Mouse (Mus musculus) intestine, embryonic 14.5 days (tissue): ENCODE data around the gene Ripor2. TPM values are rescaled to one million over a fixed set of nuclear protein-coding genes. Genes with fewer than 3 reads are reported as not detected.
A peak's percentile ranks its signal among the peaks of the same experiment; 100 is the strongest.

Experiments used
- ATAC-seq: fragments of 200-750 bp; cut with Nextera tagmentation; replicated peaks from 2 replicates; pipeline ENCODE4 v1.8.0; 2017; ENCODE audit warnings: low read depth, moderate number of reproducible peaks, moderate TSS enrichment, moderate library complexity; ENCODE audit not compliant: low FRiP score, low TSS enrichment
- DNase-seq: peaks from one replicate; pipeline ENCODE4 v3.0.0-alpha.2; 2018; ENCODE audit warnings: low spot score
- H3K27ac ChIP-seq: fragments of 300-500 bp; sonication (generic); 2 replicates; pipeline ENCODE4 v1.5.1; 2014; ENCODE audit warnings: low read depth, mild to moderate bottlenecking, control low read depth
- H3K27me3 ChIP-seq: fragments of 300-500 bp; sonication (generic); replicated peaks from 2 replicates; pipeline ENCODE4 v1.6.1; 2014; ENCODE audit warnings: low read length, control low read depth; ENCODE audit not compliant: control insufficient read depth, insufficient read depth
- H3K36me3 ChIP-seq: fragments of 300-500 bp; sonication (generic); 2 replicates; pipeline ENCODE4 v1.6.1; 2014; ENCODE audit warnings: low read length, control low read depth; ENCODE audit not compliant: control insufficient read depth, insufficient read depth
- H3K4me1 ChIP-seq: fragments of 300-500 bp; sonication (generic); replicated peaks from 2 replicates; pipeline ENCODE4 v1.6.1; 2014; ENCODE audit warnings: low read length, control low read depth, mixed read lengths; ENCODE audit not compliant: control insufficient read depth, insufficient read depth
- H3K4me2 ChIP-seq: fragments of 300-500 bp; sonication (generic); 2 replicates; pipeline ENCODE4 v1.6.1; 2014; ENCODE audit warnings: low read length
- H3K4me3 ChIP-seq: fragments of 300-500 bp; sonication (generic); 2 replicates; pipeline ENCODE4 v1.5.1; 2014; ENCODE audit warnings: low read depth, low read length, control low read depth, mixed read lengths
- H3K9ac ChIP-seq: fragments of 300-500 bp; sonication (generic); 2 replicates; pipeline ENCODE4 v1.6.1; 2014; ENCODE audit warnings: mild to moderate bottlenecking, low read length
- H3K9me3 ChIP-seq: fragments of 300-500 bp; sonication (generic); 2 replicates; pipeline ENCODE4 v1.6.1; 2016; ENCODE audit warnings: low read length, control low read depth; ENCODE audit not compliant: control insufficient read depth
- WGBS: fragments of 180-500 bp; shearing (Covaris S2); extraction: QIAGEN DNeasy Blood & Tissue Kit; methylation state at CpG from one replicate; pipeline ENCODE4 v1.1.7; 2014; 5-methylcytosine and 5-hydroxymethylcytosine counted together
- polyA plus RNA-seq: library from polyadenylated mRNA; unstranded; fragments of >200 nt; fragmentation: Nextera tagmentation; extraction: Ambion mirVana; gene quantifications from 2 replicates; pipeline ENCODE4 v1.2.1, GENCODE M21; 2014

Ripor2 gene
- polyA plus RNA-seq, 1 experiment from 2014 or later: 1.7 TPM

- Histone ChIP-seq H3K4me2 (no peak overlapping the region), H3K4me3 (no peak overlapping the region), H3K36me3 (no peaks in the 10 kb centered on the region), H3K27ac (no peak overlapping the region), H3K4me1 (peaks cover 13% of the 10 kb centered on the region), H3K27me3 (no peaks in the 10 kb centered on the region), H3K9me3 (no peaks in the 10 kb centered on the region), H3K9ac (no peak overlapping the region)
- DNase-seq (no peak), ATAC-seq (no peak)
- 83% methylated on average over 3 of the region's 3 CpGs for WGBS
These were observed 6.9 kb upstream of the Ripor2 start for GRCm38 (mm10) chr13:24575126-24575525.

DNA sequence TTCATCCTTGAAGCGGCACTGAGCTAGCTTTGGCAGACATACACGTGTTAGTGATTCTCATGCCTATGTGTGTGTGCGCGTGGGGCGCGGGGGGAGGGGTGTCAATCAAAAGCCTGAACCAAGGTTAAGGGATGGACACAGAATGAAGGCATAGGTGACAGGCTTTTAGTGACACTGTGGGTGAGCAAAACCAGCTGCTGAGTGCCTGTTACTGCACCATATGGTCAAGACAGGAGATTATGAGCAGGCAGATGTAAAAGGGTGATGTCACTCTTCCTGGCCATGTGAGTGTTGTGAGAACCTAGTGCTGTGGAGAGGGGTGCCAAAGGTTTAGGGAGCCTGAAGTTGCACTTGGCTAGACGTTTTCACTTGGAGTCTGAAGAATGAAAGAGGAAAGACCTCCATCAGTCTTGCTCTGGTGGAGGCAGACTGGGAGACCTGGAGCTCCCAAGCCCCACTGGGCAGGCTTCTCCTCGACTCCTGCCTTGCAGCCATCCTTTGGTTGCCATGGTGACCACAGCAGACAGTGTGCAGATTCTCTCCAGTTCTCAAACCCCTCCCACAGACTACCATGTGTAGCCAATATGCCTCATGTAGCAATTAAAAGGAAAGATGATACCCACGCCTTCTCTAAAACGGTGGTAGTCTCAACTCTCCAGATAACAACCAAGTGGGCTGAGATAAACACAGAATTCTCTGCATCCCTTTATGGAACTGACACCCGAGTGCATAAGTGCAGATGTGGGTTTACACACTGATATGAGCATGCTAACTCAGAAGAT is 5.5 kb upstream of the Ripor2 start:
- 39% methylated on average over 11 of the region's 11 CpGs for WGBS
- Histone ChIP-seq H3K4me1 (peaks cover 13% of the 10 kb centered on the region), H3K27ac (peak overlapping the region; percentile 27), H3K9ac (no peak overlapping the region), H3K4me3 (no peak overlapping the region), H3K4me2 (no peak overlapping the region; the same call in 1 of the 2 replicates), H3K9me3 (no peaks in the 10 kb centered on the region), H3K36me3 (no peaks in the 10 kb centered on the region), H3K27me3 (no peaks in the 10 kb centered on the region)
- DNase-seq (peak; percentile 62), ATAC-seq (peak; percentile 87)

DNA sequence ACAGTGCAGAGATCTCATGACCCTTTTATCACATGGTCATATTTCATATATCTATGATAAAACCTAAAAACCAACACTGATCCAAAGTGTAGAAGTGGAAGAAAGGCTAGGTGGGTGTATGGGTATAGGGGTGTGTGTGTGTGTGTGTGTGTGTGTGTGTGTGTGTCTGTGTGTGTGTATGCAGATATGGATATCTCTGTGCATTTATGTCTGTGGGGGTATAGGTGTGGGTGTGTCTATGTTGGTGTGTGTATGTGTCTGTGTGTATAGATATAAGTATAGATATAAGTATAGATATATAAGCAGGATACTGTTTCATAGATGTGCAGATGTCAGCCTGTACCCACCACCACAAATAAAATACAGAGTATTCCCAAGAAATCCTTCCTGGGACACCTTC is 3.7 kb upstream of the Ripor2 start:
- no peaks in the 10 kb centered on the region for H3K36me3 ChIP-seq
- H3K4me3 ChIP-seq: no peak overlapping the region
- H3K4me1 ChIP-seq: peaks cover 13% of the 10 kb centered on the region
- DNase-seq: no peak
- H3K9ac ChIP-seq: no peak overlapping the region
- no peak overlapping the region for H3K27ac ChIP-seq
- H3K4me2 ChIP-seq: no peak overlapping the region
- no peaks in the 10 kb centered on the region for H3K27me3 ChIP-seq
- ATAC-seq: no peak
- no peaks in the 10 kb centered on the region for H3K9me3 ChIP-seq

DNA sequence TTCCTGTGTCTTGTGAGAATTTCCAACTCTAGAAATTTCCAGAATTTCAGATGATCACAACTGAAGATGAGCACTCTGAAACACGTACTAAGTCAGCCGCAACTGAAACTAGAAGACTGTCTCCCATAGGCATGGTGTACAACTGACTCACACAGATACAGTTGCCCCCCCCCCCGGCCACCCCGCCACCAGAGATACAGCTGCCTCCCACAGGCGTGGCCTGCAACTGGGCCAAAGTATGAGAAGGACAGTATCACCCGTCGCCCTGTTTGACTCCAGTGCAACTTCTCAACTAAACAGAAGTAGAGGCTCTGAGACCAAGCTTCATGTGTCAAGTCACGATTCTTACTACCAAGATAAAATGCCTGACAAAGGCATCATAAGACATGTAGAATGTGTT is 1.2 kb upstream of the Ripor2 start:
- Histone ChIP-seq H3K36me3 (no peaks in the 10 kb centered on the region), H3K4me3 (no peak overlapping the region), H3K4me2 (no peak overlapping the region), H3K9ac (no peak overlapping the region), H3K9me3 (no peaks in the 10 kb centered on the region), H3K27me3 (no peaks in the 10 kb centered on the region), H3K27ac (no peak overlapping the region), H3K4me1 (peaks cover 12% of the 10 kb centered on the region)
- no peak for DNase-seq
- no peak for ATAC-seq
- 73% methylated on average over 8 of the region's 8 CpGs for WGBS

GRCm38 (mm10) chr13:24584403-24584802 is 2.4 kb downstream of the Ripor2 start:
- H3K4me3 ChIP-seq: no peak overlapping the region
- H3K27me3 ChIP-seq: no peaks in the 10 kb centered on the region
- no peak overlapping the region for H3K27ac ChIP-seq
- H3K4me1 ChIP-seq: no peaks in the 10 kb centered on the region
- no peak for ATAC-seq
- no peak overlapping the region for H3K9ac ChIP-seq
- H3K4me2 ChIP-seq: no peak overlapping the region
- WGBS: 87% methylated on average over 5 of the region's 5 CpGs
- no peaks in the 10 kb centered on the region for H3K9me3 ChIP-seq
- DNase-seq: no peak
- no peaks in the 10 kb centered on the region for H3K36me3 ChIP-seq

DNA sequence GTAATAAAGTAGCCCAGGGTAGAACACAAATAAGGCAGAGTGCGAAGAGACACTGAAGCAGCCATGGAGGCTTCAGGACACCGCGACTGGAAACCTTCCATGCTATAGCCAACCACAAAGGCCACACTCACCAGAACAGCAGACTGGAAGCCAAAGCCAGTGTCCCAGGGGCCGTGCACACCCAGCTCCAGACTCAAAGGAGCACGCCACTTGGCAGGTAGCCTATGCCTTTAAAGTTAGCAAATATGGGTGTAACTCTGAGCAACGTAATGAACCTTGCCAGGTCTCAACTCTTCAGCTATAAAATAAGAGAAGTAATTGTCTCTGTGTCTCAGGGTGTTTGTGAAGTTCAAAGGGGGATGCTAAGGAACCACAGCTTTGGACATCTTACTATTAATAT is 2.9 kb downstream of the Ripor2 start:
- H3K4me3 ChIP-seq: no peak overlapping the region
- H3K9me3 ChIP-seq: no peaks in the 10 kb centered on the region
- H3K36me3 ChIP-seq: no peaks in the 10 kb centered on the region
- no peak overlapping the region for H3K9ac ChIP-seq
- no peaks in the 10 kb centered on the region for H3K27me3 ChIP-seq
- H3K27ac ChIP-seq: no peak overlapping the region
- 88% methylated on average over 6 of the region's 6 CpGs for WGBS
- ATAC-seq: no peak
- no peak for DNase-seq
- no peaks in the 10 kb centered on the region for H3K4me1 ChIP-seq
- no peak overlapping the region for H3K4me2 ChIP-seq

DNA sequence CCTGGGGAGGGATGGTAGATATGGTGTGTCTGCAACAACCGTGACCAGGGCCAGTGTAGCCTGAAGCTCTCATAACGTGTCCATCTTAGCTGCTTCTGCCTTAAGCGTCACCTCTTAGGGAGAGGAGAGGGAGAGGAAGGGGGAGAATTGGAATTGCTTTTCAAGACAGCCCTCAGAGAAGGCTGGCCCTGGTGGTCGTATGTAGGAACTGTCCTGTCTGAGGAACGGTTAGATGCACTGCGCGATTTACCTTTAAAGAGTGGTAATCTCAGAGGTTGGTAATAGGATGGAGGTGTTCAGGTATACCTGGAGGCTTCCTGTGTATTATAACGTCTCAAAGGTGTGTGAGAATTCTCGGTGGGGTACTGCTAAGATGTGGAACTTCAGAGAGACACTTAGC is 3.4 kb downstream of the Ripor2 start:
- H3K27me3 ChIP-seq: no peaks in the 10 kb centered on the region
- no peaks in the 10 kb centered on the region for H3K4me1 ChIP-seq
- 58% methylated on average over 9 of the region's 9 CpGs for WGBS
- no peak overlapping the region for H3K4me3 ChIP-seq
- H3K36me3 ChIP-seq: no peaks in the 10 kb centered on the region
- DNase-seq (no peak), ATAC-seq (no peak)
- no peak overlapping the region for H3K4me2 ChIP-seq
- H3K9me3 ChIP-seq: no peaks in the 10 kb centered on the region
- H3K9ac ChIP-seq: no peak overlapping the region
- no peak overlapping the region for H3K27ac ChIP-seq

DNA sequence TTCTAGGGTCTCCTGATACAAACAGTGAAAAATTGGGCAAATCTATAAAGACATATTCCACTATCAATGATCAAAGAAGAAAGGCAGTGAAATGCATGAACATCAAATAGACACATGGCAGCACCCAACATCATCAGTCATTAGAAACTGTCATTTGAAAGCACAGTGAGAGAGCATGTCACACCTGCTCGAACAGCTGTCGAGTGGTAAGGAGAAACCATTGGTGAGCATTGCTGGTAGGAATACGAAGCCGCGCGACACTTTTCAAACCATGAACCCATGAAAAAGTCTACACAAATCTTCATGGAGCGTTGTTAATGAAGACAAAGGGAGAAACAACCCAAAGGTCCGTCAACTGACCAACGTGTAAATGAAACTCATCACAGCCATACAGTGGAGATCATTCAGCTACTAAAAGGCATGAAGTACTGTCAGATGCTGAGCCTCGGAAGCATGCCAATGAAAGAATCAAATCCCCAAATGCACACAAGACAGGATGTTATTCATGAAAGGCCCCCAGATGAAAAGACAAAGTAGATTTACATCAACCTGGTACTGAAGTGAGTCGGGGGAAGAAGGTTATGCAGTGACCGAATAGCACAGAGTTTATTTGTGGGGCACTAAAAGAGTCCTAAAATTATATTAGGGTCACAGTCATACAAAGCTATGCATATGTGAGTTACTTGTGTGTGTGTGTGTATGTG is 5.4 kb downstream of the Ripor2 start:
- no peak overlapping the region for H3K9ac ChIP-seq
- ATAC-seq: no peak
- H3K4me2 ChIP-seq: no peak overlapping the region
- 92% methylated on average over 12 of the region's 12 CpGs for WGBS
- H3K4me3 ChIP-seq: no peak overlapping the region
- H3K36me3 ChIP-seq: no peaks in the 10 kb centered on the region
- no peaks in the 10 kb centered on the region for H3K27me3 ChIP-seq
- no peak overlapping the region for H3K27ac ChIP-seq
- no peaks in the 10 kb centered on the region for H3K9me3 ChIP-seq
- DNase-seq: no peak
- H3K4me1 ChIP-seq: no peaks in the 10 kb centered on the region

GRCm38 (mm10) chr13:24588603-24589002 is 6.6 kb downstream of the Ripor2 start:
- Histone ChIP-seq H3K27me3 (no peaks in the 10 kb centered on the region), H3K9me3 (no peaks in the 10 kb centered on the region), H3K27ac (no peak overlapping the region), H3K4me2 (no peak overlapping the region), H3K4me3 (no peak overlapping the region), H3K36me3 (no peaks in the 10 kb centered on the region), H3K9ac (no peak overlapping the region), H3K4me1 (no peaks in the 10 kb centered on the region)
- WGBS: 83% methylated on average over 3 of the region's 3 CpGs
- DNase-seq (no peak), ATAC-seq (no peak)
